Mouse (Mus musculus): Measurements from ENCODE around the gene Tdrd1. TPM values are rescaled to one million over a fixed set of nuclear protein-coding genes. Genes with fewer than 3 reads are reported as not detected.

Gene Tdrd1
- polyA plus RNA-seq, 1 experiment from 2014 or later: 1.0 TPM

DNA sequence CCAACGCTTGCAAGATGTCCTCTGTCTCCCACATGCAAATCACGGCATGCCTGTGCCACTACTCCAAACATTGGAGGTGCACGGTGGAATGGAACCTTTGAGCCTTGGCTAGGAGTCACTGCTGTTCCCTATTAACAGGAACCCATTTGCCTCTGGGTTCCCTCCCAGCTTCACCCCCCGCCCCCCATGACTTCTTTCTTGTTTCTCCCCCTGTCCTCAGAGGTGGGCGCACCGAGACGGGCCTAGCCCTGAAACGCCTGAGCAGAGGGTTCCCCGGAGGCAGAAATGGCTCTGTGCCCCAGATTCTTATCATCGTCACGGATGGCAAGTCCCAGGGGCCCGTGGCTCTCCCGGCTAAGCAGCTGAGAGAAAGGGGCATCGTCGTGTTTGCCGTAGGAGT, 71.6 kb downstream of the Tdrd1 start:
- H3K27ac ChIP-seq: no peak overlapping the region
- H3K36me3 ChIP-seq: no peaks in the 10 kb centered on the region
- peaks cover 10% of the 10 kb centered on the region for H3K4me1 ChIP-seq
- H3K9me3 ChIP-seq: no peaks in the 10 kb centered on the region
- whole genome bisulfite sequencing: 82% methylated on average over 16 of the region's 16 CpGs
- no peak overlapping the region for H3K4me3 ChIP-seq
- peaks cover 14% of the 10 kb centered on the region; the same call in 1 of the 2 replicates for H3K27me3 ChIP-seq (ENCODE audit: insufficient read depth, poor library complexity, severe bottlenecking)
- no peak for DNase-seq (ENCODE audit: low spot score)

DNA sequence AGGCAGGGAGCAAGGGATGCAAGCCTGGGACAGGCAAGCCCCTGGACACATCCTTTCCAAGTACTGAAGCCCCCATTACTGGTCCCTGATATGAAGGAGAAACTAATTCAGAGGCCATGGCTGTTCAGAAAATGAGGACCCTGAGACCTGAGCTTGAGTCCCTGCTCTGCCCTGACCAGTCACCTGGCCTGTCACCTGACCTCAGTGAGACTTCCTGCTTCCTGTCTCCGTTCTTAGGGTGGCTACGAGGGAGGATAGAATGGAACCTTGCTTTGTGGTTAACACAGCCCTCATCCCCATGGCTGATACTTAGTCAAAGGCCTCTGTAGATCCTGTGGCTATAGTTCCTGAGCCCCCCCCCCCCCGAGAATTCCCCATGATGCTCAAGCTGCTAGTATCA, 78.1 kb downstream of the Tdrd1 start:
- Histone ChIP-seq H3K27me3 (ENCODE audit: insufficient read depth, poor library complexity, severe bottlenecking) (peaks cover 25% of the 10 kb centered on the region), H3K4me3 (no peak overlapping the region), H3K9me3 (no peaks in the 10 kb centered on the region), H3K27ac (no peak overlapping the region), H3K4me1 (peaks cover 15% of the 10 kb centered on the region), H3K36me3 (no peaks in the 10 kb centered on the region)
- no peak for DNase-seq (ENCODE audit: low spot score)
- 76% methylated on average over 3 of the region's 3 CpGs for WGBS

DNA sequence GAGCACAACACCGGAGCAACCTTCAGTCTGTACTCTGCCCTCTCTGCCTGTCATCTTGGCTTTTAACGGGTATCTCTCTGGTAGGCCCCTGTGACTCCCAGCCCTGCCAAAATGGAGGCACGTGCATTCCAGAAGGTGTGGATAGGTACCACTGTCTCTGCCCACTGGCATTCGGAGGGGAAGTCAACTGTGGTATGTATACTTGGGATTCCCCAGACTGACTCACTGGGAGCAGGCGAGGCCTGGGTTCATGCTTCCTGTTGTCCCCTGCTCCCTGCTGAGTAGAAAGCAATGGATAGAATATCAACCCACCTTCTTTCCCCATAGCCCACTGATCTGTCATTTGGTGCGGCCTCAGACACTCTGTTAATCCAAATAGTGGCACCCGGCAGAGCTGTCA, 79.4 kb downstream of the Tdrd1 start:
- WGBS: 73% methylated on average over 7 of the region's 7 CpGs

DNA sequence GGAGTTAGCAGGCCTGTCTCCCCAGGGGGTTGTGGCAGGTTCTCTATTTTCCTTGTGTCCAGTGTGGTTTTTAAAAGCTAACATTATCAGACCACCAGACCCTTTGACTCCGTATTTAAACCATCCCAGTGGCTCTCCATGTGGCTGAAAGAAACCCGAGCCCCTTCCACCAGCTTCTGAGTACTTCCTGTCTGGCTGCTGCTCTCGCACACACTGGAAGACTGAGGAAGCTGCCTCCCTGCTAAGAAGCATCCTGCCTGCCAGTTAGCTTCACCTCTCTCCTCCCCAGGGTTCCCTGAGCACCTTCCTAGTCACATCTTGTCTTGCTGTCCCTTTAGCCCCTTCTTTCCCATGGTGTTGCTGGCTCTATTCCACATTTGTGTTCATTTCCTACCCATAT, 81.8 kb downstream of the Tdrd1 start:
- Histone ChIP-seq H3K36me3 (no peaks in the 10 kb centered on the region), H3K27me3 (ENCODE audit: insufficient read depth, poor library complexity, severe bottlenecking) (peaks cover 9% of the 10 kb centered on the region), H3K4me3 (no peak overlapping the region), H3K4me1 (peaks cover 14% of the 10 kb centered on the region), H3K27ac (no peak overlapping the region), H3K9me3 (no peaks in the 10 kb centered on the region)
- DNase-seq (ENCODE audit: low spot score): no peak
- WGBS: 37% methylated on average over 3 of the region's 3 CpGs

More for the DNA sequence above, 79.4 kb downstream of the Tdrd1 start:
- peaks cover 19% of the 10 kb centered on the region for H3K4me1 ChIP-seq
- H3K4me3 ChIP-seq: no peak overlapping the region
- H3K36me3 ChIP-seq: no peaks in the 10 kb centered on the region
- no peaks in the 10 kb centered on the region for H3K9me3 ChIP-seq
- peaks cover 25% of the 10 kb centered on the region for H3K27me3 ChIP-seq (ENCODE audit: insufficient read depth, poor library complexity, severe bottlenecking)
- H3K27ac ChIP-seq: no peak overlapping the region
- no peak for DNase-seq (ENCODE audit: low spot score)

DNA sequence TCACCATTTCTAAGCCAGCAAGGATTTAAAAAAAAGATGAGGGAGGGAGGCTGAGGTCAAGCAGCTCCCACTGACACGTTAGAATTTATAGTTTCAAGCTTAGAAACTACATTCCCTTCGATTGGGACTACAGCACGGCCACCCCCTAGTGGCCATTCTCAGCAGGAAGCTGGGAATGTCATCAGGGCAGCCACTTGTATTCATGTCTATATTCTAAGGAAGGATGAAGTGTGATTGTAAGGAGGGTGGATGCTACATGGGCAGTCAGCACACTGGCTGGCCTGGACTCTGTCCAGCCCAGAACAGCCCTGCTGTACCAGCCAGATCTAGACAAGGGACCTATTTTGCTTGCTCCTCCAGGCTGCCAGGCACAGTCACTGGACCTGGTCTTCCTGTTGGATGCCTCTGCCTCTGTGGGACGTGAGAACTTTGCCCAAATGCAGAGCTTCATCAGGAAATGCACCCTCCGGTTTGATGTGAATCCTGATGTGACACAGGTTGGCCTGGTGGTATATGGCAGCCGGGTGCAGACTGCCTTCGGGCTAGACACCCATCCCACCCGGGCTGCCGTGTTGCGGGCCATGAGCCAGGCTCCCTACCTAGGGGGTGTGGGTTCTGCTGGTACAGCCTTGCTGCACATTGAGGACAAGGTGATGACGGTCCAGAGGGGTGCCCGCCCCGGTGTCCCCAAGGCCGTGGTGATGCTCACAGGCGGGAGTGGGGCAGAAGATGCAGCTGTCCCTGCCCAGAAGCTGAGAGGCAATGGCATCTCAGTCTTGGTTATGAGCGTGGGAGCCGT, 82.7 kb downstream of the Tdrd1 start:
- no peak overlapping the region for H3K4me3 ChIP-seq
- H3K9me3 ChIP-seq: no peaks in the 10 kb centered on the region
- no peak for DNase-seq (ENCODE audit: low spot score)
- no peaks in the 10 kb centered on the region for H3K36me3 ChIP-seq
- no peak overlapping the region for H3K27ac ChIP-seq
- H3K4me1 ChIP-seq: peaks cover 14% of the 10 kb centered on the region
- WGBS: 73% methylated on average over 17 of the region's 17 CpGs
- peaks cover 8% of the 10 kb centered on the region; the same call in 1 of the 2 replicates for H3K27me3 ChIP-seq (ENCODE audit: insufficient read depth, poor library complexity, severe bottlenecking)

DNA sequence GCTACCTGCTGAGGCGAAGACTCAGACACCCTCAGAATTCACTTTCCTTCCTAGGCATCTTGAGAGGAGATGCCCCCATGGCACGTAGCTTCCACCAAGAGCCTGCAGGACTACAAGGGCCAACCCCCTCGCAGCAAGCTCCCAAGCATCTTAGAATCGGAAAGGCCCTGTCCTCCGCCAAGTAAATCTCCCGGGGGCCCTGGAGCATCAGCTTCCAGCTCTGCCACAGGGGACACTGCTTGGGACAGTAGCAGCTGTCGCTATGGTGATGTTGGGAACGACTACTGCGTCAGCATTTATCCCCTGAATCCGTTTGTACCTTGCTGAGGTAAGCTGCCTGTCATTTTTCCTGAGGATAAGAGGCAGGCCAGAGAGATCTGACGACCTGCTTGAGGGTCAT, 84.6 kb downstream of the Tdrd1 start:
- 62% methylated on average over 11 of the region's 11 CpGs for WGBS
- H3K4me3 ChIP-seq: no peak overlapping the region

DNA sequence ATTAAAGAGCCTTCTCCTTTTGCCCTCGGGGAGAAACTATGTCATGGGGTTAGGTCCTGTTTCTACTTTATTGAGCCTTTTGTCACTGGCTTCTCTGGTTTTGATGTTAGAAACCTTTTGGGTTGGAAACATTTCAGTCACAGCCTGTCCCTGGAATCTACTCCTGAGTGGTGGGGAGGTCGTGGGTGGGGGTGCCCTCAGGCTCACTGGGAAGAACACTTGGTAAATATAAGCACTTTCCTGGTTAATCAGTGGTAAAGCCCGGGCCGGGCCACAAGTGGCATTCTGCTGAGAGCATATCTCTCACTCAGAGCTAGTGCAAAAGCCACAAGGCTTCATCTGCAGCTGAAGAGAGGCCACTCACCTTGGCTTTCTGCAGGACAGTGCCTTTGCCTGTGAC, 87.8 kb downstream of the Tdrd1 start:
- no peak for DNase-seq (ENCODE audit: low spot score)
- Histone ChIP-seq H3K27me3 (ENCODE audit: insufficient read depth, poor library complexity, severe bottlenecking) (peaks cover 15% of the 10 kb centered on the region), H3K36me3 (peaks cover 4% of the 10 kb centered on the region; the same call in 1 of the 2 replicates), H3K4me1 (peaks cover 8% of the 10 kb centered on the region; the same call in 1 of the 2 replicates), H3K9me3 (no peaks in the 10 kb centered on the region), H3K4me3 (no peak overlapping the region), H3K27ac (no peak overlapping the region)
- 75% methylated on average over 4 of the region's 4 CpGs for WGBS

More for the DNA sequence above, 84.6 kb downstream of the Tdrd1 start:
- H3K9me3 ChIP-seq: no peaks in the 10 kb centered on the region
- H3K36me3 ChIP-seq: peaks cover 4% of the 10 kb centered on the region; the same call in 1 of the 2 replicates
- H3K27me3 ChIP-seq (ENCODE audit: insufficient read depth, poor library complexity, severe bottlenecking): peaks cover 3% of the 10 kb centered on the region; the same call in 1 of the 2 replicates
- peaks cover 14% of the 10 kb centered on the region for H3K4me1 ChIP-seq
- no peak for DNase-seq (ENCODE audit: low spot score)
- no peak overlapping the region for H3K27ac ChIP-seq

DNA sequence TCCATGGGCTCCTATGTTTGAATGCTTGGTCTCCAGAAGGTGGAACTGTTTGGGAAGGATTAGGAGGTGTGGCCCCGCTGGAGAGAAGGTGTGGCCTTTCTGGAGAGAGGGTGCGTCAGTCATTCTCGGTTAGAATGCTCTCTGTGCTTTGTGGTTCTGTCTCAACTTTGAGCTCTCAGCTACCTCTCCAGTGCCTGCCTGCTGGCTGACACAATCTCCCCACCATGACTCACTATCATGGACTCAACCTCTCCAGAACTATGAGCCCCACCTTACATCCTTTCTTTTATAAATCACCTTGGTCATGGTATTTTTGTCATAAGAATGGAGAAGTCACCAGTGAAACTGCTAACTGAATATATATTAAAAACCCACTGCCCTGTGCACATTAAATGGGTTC, 88.6 kb downstream of the Tdrd1 start:
- no peak overlapping the region for H3K27ac ChIP-seq
- no peak overlapping the region for H3K4me3 ChIP-seq
- H3K27me3 ChIP-seq (ENCODE audit: insufficient read depth, poor library complexity, severe bottlenecking): peaks cover 15% of the 10 kb centered on the region
- WGBS: 93% methylated on average over 3 of the region's 3 CpGs
- H3K36me3 ChIP-seq: peaks cover 4% of the 10 kb centered on the region; the same call in 1 of the 2 replicates
- DNase-seq (ENCODE audit: low spot score): no peak
- H3K4me1 ChIP-seq: no peaks in the 10 kb centered on the region
- H3K9me3 ChIP-seq: no peaks in the 10 kb centered on the region

DNA sequence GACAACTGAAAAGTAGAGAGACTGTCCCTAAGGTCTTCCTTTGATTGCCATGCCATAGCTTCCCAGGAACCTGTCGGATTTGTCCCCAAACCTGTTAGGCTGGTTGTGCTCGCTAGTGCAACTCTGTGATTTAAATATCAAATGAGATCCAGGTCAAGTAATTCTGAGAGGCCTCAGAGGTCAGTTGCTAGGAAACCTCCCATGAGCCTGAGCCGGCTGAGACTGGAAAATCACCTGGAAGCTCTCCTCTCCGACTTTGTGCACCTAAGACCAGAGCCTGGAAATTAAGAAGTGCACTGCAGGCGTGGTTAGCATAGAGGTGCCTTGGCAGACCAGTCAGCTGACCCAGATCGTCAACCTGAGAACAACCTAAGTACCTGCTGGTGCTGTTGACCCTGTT, 89.1 kb downstream of the Tdrd1 start:
- no peak for DNase-seq (ENCODE audit: low spot score)
- 49% methylated on average over 6 of the region's 6 CpGs for WGBS
- Histone ChIP-seq H3K4me1 (no peaks in the 10 kb centered on the region), H3K4me3 (no peak overlapping the region), H3K36me3 (peaks cover 4% of the 10 kb centered on the region; the same call in 1 of the 2 replicates), H3K9me3 (no peaks in the 10 kb centered on the region), H3K27ac (no peak overlapping the region), H3K27me3 (ENCODE audit: insufficient read depth, poor library complexity, severe bottlenecking) (peaks cover 15% of the 10 kb centered on the region)

Other genes starting within 250 kb of the Tdrd1 start
- 0.65 and 1.3 TPM in 2 replicates for gene Adrb1, start 104.0 kb upstream of the Tdrd1 start, polyA plus RNA-seq (2016; fragmentation: Nextera tagmentation; extraction: Ambion mirVana)
- gene Ccdc186, start 4.0 kb upstream of the Tdrd1 start, polyA plus RNA-seq (2016; fragmentation: Nextera tagmentation; extraction: Ambion mirVana): 14.7 and 15.2 TPM in 2 replicates
- gene Vwa2, start 48.0 kb downstream of the Tdrd1 start, polyA plus RNA-seq (2016; fragmentation: Nextera tagmentation; extraction: Ambion mirVana): 0.38 and 1.9 TPM in 2 replicates
- 1.2 and 1.6 TPM in 2 replicates for gene Afap1l2, start 182.0 kb downstream of the Tdrd1 start, polyA plus RNA-seq (2016; fragmentation: Nextera tagmentation; extraction: Ambion mirVana)

All from heart, embryonic 10.5 days (tissue).